Comparison of ENCODE assay signal across 9 mouse cellular contexts in genomic region chr12:84907024-84907626, GRCm38 (mm10). TPM values are rescaled to one million over a fixed set of nuclear protein-coding genes. Genes with fewer than 3 reads are reported as not detected.
DNase-seq lines count a peak whose midpoint lies in the region; ATAC-seq and TF ChIP-seq lines count a peak whose summit lies in the region.
"Had no signal": no experiment of that assay in that cellular context is flagged by ENCODE, and none has a peak within 500 bp of the region (broad histone marks: within the 10 kb centered on the region; RNA-seq: fewer than 3 reads in every experiment).

No protein-coding gene starts in this region.

- H3K27ac ChIP-seq in embryonic facial prominence, embryonic 13.5 days, result peak overlapping the region; percentile 73
- H3K27ac ChIP-seq in heart, postnatal 0 days (ENCODE audit: low read depth), result peak overlapping the region; percentile 77
- H3K27ac ChIP-seq: kidney, postnatal 0 days had no signal

- 29% methylated on average over 12 of the region's 12 CpGs for WGBS in embryonic facial prominence, embryonic 13.5 days
- WGBS in heart, postnatal 0 days, result 73% methylated on average over 12 of the region's 12 CpGs

- no peak for TF ChIP-seq EP300 in heart, postnatal 0 days (IDR thresholded peaks at IDR 0.05; ENCODE audit: low read depth)

- peak overlapping the region; percentile 3; the same call in 1 of the 2 replicates for H3K4me2 ChIP-seq in embryonic facial prominence, embryonic 13.5 days
- no peak overlapping the region for H3K4me2 ChIP-seq in heart, postnatal 0 days (ENCODE audit: low read depth, low read length)

- H3K36me3 ChIP-seq in embryonic facial prominence, embryonic 13.5 days, result no peaks in the 10 kb centered on the region
- H3K36me3 ChIP-seq in heart, postnatal 0 days (replicated peaks; ENCODE audit: control insufficient read depth, insufficient read depth, low read length), result no peaks in the 10 kb centered on the region

- H3K4me3 ChIP-seq in embryonic facial prominence, embryonic 13.5 days, result no peak overlapping the region
- H3K4me3 ChIP-seq in heart, postnatal 0 days (ENCODE audit: low read depth, low read length), result no peak overlapping the region

- no peak for TF ChIP-seq CTCF in heart, postnatal 0 days (IDR thresholded peaks at IDR 0.05; ENCODE audit: low read depth)

- H3K9ac ChIP-seq in embryonic facial prominence, embryonic 13.5 days, result no peak overlapping the region
- H3K9ac ChIP-seq in heart, postnatal 0 days (replicated peaks; ENCODE audit: low read depth, low read length), result no peak overlapping the region

- no peaks in the 10 kb centered on the region for H3K27me3 ChIP-seq in embryonic facial prominence, embryonic 13.5 days
- H3K27me3 ChIP-seq in heart, postnatal 0 days (ENCODE audit: control insufficient read depth, insufficient read depth, low read length), result no peaks in the 10 kb centered on the region

- H3K4me1 ChIP-seq in embryonic facial prominence, embryonic 13.5 days, result peaks cover 17% of the 10 kb centered on the region
- peaks cover 17% of the 10 kb centered on the region for H3K4me1 ChIP-seq in heart, postnatal 0 days (ENCODE audit: control insufficient read depth, insufficient read depth)

- H3K9me3 ChIP-seq in embryonic facial prominence, embryonic 13.5 days, result no peaks in the 10 kb centered on the region
- no peaks in the 10 kb centered on the region for H3K9me3 ChIP-seq in heart, postnatal 0 days (replicated peaks; ENCODE audit: control insufficient read depth, low read length)

- DNase-seq in embryo, embryonic 10 days (ENCODE audit: low spot score), result peak; percentile 30
- DNase-seq in embryo, embryonic 9.5 days (ENCODE audit: extremely low spot score), result no peak
- DNase-seq in heart, postnatal 0 days (ENCODE audit: low spot score), result no peak
- DNase-seq in mesoderm, embryonic 11.5 days (ENCODE audit: low read depth, low spot score), result peak; percentile 45
- no peak for DNase-seq in adrenal gland, adult (ENCODE audit: inconsistent age in 2 of 2, low spot score in 1 of 2)
- no peak for DNase-seq in right cerebral cortex, postnatal 14 days
- no peak for DNase-seq in cerebellum, postnatal 10 days

- ATAC-seq in embryonic facial prominence, embryonic 13.5 days (ENCODE audit: insufficient number of reproducible peaks, insufficient read depth, low FRiP score, low TSS enrichment, low read depth), result peak; percentile 56; the same call in 1 of the 2 replicates
- ATAC-seq in heart, postnatal 0 days (ENCODE audit: insufficient read depth, low read depth), result no peak

RNA-seq across cellular contexts. Expression of gene Ltbp2, which starts 30.8 kb away (rescaled TPM):
- 1.7 and 4.4 TPM in 2 replicates for polyA plus RNA-seq in embryonic facial prominence, embryonic 13.5 days (2015; fragmentation: Nextera tagmentation; extraction: Ambion mirVana)
- total RNA-seq in heart, postnatal 0 days (2014; rRNA removed; ENCODE audit: low replicate concordance), result 7.8 and 8.1 TPM in 2 replicates
- polyA plus RNA-seq in heart, postnatal 0 days (2015; fragmentation: Nextera tagmentation; extraction: Ambion mirVana), result 1.1 and 1.2 TPM in 2 replicates

Comparison
In these comparisons a context has a peak if more than half of its experiments do, and no peak if none do; other contexts are left out.
1. DNase-seq: peak in embryo, embryonic 10 days (single experiment) and mesoderm, embryonic 11.5 days (single experiment); none in embryo, embryonic 9.5 days (single experiment), heart, postnatal 0 days (single experiment), adrenal gland, adult (0 of 2), right cerebral cortex, postnatal 14 days (single experiment) and cerebellum, postnatal 10 days (0 of 2).